Mouse (Mus musculus): ENCODE results near the gene Npy1r.

Gene Npy1r

DNA sequence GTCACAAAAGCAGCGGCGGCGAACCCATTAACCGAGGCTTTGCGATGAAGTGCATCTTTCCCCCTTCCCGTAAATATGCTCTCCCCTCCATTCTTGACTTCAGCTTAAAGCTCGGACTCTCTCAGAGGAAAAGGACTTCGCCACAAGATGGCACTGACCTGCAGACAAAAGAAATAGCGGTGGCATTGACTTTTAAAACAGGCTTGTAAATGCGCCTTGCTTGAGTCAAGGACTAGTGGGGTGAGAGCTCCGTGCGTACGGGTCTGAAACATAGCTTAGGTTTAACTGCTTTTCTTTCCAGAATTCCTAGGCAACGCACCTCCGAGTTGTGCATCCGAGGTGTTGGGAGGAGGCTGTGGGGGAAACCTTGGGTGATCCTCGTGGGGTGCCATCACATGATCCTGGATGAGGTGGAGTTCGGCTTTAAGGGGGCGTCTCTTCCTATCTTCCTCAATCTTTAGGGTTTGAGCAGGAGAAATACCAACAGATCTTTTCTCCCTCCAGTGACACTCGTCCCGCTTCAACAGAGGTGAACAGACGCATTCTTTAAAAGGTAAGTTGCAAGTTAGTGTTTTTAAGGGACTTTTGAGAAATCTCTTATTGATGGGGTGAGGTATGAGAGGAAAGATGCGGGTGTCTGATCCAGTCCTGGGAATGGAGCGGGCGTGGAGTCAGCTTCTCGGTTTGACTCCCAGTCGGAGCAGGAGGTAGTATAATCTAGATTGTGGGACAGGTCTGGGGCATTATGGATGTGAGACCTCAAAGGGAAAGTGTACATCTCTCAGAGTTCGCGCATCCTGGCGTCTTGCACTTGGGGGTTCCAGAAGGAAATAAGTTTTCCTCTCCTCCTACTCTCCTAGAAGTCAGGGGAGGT lies at the start of gene Npy1r:
Gene Npy1r (plus strand): TSS at position 223 of the 874 bp plus-strand sequence.
- DNase-seq (ENCODE audit: low spot score in 2 of 2), result no peak

DNA sequence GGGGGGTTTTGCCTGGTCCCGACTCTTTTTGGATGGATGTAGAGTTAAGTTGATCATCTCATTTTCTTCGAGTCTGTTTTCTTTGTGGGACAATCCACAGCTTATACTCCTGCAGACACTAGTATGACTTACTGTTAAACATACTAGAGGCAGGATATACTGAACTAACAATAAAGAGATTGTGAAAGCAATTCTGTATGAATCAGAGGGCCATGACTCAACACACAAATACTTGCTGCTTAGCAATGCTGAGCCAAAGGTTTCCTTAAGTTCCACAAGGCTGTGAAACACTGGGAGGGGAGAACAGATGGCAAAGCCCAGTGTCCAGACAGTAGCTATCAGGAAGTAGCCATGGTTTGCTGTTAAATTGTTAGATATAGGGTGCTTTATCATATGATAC lies 15.7 kb upstream of the Npy1r start:
- no peak for DNase-seq (ENCODE audit: low spot score in 2 of 2)

DNA sequence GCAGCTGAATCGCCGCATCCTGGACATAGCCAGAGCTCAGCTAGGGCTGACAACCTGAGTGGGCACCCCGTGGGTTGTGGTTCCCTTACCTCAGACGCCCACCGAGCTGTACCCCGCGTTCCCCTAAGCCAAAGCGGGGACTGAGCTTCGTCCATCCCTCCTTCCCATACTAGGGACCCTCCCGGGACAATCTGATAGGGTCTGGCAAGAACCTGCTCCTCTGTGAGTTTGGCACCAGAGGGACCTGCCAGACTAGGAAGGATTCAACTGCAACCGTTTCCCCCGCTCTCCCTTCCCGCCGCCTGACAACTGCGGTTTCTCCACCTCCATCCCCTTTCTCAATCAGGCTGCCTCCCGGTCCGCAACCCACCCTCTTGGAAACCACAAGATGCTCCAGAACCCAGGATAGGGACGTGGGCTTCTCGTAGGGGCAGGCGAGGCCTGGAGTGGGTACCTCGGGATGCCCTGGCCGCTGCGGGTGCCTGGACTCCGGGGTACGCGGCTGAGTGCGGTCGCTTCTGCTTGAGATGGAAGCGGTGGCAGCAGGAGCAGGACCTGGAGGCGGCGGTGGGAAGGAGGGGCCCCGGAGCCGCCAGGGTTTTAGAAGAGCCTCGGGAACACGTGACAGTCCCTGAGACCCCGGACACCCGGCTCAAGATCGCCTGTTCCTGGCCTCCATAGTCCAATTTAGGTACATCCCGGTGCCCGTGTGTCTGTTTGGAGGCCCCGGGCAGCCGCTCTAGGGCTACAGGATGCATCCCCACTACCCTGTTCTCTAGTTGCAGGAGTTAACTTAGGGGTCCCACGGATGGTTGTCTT lies 9.3 kb upstream of the Npy1r start, which contains the start of gene Npy5r:
Gene Npy5r (minus strand): TSS at position 618 of the 819 bp plus-strand sequence.
- no peak for DNase-seq (ENCODE audit: low spot score in 2 of 2)

DNA sequence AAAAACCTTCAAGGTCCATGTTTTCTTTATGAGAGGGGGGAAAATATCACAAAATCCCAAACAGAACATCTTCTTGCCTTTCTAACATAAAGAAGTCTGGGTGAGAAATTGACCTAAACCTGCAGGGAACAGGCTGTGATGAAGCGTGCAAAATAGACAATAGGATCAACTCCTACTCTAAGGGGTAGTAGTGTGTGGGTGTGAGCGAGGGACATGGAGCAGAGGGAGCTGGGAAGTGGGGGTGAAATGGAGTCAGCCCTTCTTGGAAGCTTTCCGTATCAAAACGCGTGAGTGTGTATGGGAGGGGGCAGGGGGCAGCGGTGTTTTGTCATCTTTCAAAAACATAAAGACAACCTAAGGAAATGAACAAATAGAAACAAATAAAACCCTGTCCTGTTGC lies 8.6 kb upstream of the Npy1r start:
- no peak for DNase-seq (ENCODE audit: low spot score in 2 of 2)

DNA sequence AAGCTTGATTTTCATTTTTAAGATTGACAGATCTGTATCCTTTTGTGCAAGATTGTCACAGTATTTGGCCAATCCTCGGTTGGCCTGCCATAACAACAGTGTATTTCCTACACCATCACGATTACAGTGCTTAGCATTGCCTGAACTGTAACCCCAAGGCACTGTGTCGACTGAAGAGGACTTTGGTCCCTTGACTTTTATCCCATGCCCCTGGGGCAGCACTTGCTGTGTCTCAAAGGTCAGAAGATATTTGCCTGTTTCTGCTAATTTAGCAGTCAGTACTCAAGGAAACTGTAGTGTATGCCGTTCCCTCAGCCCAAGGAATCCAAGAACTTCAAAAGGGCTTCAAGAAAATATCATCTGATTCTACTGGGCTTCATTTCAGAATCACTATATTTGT lies 8.2 kb upstream of the Npy1r start:
- DNase-seq (ENCODE audit: low spot score in 2 of 2), result no peak

DNA sequence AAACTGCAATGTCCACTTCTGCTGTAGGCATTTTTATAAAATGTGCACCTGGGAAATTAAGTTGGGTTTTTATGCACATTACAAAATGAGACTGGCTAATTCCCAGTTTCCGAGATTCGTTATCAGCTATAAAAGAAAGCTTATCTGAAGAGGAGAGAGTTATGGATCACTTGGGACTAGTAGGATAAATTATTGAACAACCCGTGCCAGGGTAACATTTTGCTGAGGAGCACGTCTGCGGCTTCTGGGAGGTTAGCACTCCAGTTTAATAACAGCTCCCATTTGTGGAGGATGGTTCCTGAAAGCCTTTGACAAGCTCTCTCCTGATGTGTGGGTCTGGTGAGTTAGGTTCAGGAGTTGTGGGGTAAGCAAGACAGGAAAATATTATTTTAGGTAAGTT lies 6.6 kb upstream of the Npy1r start:
- DNase-seq (ENCODE audit: low spot score in 2 of 2), result no peak

DNA sequence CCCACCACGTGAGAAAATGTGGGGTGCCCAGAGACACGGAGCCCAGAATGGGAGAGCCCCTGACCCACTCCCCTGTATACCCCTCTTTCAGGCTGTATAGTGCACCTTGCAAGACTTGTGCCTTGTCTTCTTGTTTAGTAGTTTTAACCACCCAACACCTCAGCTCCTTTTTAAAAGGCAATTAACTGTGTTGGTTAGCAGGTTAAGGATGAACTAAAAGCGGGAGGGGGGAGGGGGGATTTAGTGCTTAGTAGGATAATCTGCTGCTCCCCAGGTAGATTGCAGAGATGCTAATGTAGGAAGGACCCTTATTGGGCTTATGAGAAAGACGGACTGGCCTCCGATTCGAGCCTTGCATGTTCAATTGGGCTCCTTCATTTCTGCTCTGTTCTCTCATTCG lies 1.0 kb downstream of the Npy1r start:
- no peak for DNase-seq (ENCODE audit: low spot score in 2 of 2)

DNA sequence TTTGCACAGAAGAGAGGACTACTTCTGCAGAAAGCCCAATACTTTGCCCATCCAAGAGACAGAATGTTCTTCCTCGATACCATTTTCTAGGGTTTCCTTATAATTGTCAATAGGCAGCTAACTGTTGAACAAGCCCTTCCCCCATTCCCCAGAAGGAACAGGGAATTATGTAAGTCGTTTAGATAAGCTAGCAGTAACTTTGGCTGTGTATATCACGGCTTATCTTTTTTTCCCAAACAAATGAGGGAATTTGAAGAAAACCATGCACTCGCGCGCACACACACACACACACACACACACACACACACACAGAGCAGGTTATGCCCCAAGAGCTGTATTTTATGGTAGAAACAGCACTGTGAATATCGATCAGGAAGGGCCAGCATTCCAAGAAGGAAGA lies 1.8 kb downstream of the Npy1r start:
- no peak for DNase-seq (ENCODE audit: low spot score in 2 of 2)

DNA sequence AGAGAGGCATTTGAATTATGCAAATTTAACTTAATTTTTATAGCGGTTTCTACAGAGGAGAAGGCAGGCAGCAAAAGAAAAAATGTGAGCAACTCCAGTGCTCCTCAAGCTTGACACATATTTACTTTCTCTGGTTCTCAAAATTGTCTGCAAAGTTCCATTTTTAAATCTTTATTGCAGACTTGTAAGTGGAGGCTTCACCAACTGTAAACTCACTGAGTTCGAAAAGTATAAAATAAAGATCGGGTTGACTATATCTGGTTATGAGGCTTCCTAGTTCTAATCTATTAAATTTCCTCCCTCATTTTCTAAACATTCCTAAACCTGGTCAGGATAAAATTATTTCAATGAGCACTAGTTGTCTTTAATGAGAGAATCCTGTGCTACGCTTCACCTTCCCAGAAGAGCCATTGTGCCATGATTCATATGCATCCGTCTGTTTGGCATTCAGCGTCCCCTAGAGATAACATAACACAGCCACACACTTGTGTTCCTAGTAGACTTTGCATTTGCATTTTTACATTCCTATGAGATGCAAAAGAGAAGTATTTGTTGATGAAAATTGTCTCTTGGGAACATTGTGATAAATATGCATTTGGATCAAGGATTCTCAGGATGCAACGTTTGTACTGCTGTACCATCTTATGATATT lies 17.5 kb downstream of the Npy1r start:
- no peak for DNase-seq (ENCODE audit: low spot score in 2 of 2)

DNA sequence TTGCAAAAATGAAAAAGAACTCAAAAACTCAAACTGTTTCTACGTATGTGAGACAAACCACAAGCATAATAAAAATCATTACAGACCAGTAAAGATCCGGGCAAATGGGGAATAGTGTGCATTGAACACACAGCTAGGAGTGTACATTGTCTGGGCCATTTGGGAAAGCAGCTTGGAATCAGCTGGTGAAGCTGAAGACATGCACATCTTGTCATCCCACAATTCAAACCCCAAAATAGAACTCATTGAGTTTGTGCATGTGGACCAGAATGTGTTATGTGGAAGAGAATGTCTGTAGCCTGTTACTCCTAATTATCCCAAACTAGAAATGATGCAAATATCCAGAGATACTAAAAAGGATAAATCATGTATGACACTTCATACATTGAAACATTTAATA lies 25.8 kb downstream of the Npy1r start:
- DNase-seq (ENCODE audit: low spot score in 2 of 2), result no peak

DNA sequence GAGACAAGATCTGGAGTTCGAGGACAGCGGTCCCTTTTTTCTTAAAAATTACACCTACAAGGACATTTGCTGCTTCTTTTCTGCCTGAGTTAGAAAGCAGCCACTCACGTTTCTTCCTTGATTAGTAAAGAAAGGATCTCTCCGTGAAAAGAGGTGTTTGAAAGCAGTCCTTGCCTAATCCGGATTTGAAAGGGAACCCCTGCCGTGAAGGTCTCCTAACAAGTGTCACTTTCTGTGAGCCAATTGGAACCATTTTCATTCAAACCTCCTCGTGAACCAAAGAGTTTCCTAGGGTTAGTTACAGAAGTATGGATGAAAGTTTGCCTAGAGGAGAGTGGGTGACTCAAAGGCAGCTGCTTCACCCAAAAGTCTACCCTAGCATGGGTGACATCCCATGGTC lies 32.5 kb downstream of the Npy1r start:
- no peak for DNase-seq (ENCODE audit: low spot score in 2 of 2)

DNA sequence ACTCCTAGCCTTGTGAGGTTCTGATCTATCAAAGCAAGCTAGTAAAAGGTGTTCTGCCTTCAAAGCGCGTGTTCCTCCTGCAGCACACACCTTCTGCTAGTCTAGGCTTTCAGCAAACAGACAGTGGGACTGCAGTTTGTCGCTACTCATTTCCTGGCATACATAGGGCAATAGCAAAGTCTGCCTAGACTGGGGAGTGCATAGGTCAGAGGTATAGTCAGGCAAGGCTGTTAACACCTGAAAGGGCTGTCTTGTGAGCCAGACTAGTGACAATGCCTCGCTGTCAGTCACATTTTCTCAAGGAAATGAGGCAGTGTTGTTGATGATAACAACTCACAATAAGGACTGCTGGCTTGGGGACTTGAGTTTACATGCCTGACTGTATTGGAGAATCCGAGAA lies 35.0 kb downstream of the Npy1r start:
- DNase-seq (ENCODE audit: low spot score in 2 of 2), result no peak

DNA sequence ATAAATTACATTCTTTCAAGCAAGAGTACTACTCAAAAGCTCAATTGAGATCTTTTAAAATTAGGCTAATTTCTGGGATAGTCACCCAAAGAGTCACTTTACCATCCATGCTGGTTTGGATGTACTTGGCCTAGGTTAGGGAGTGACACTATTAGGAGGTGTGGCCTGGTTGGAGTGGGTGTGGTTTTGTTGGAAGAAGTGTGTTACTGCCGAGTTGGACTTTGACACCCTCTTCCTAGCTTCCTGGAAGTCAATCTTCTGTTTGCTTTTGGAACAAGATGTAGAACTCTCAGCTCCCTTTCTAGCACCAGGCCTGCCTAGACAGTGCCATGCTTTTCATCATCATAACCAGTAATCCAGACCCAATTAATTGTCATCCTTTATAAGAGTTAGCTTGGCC lies 45.4 kb downstream of the Npy1r start:
- no peak for DNase-seq (ENCODE audit: low spot score in 2 of 2)

DNA sequence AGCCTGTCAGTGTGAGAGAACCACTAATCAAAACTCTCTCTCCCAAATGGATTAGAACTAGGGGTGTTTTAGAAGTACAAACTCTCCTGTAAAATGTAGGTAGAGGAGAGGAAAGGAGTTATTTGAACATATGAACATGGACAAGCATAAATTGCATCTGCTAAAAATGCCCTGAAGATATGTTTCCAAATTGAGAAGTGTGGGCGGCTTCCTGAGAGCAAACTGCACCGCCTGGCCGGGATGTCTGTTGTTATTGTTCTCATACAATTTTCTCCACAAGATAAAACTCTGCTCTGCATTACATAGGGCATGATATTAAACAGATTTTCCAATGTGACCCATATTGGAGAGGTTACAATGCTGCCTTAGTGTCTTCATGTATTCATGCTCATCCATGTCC lies 48.6 kb downstream of the Npy1r start:
- no peak for DNase-seq (ENCODE audit: low spot score in 2 of 2)

DNA sequence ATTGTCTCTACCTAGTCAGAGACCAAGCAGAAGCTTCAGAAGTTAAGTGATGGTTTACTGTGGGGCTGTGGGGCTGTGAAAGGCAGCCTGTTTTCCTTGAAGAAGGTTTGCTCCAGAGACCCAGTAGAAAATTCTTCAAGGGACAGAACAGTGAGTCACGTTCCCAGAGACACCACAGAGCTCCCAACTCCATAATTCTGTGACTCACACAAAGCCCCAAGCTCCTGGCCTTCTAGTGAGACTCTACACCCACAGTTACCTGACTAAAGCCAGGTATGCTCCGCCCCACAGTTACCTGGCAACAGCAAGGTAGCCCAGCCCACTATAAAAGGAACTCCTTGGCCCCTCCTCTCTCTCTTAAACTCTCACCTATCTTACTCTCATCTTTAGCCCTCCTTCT lies 54.6 kb downstream of the Npy1r start:
- no peak for DNase-seq (ENCODE audit: low spot score in 2 of 2)

DNA sequence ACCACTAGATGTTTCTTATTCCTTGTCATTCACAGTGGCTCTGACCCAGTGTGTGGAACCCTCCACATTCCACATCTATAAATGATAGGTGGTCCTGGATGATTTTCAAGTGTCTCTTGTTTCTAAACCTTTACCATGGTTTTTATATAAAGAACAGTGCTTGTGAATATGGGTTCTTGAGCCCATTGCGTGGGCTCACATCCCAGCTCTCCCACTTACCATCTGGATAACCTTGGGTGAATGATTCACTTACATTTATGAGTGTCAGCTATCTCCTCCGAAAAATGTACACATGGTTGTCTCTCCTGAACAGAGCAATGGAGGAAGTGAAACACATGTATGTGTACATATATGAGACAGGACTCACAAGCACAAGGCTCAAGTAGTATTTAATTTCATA lies 59.2 kb downstream of the Npy1r start:
- no peak for DNase-seq (ENCODE audit: low spot score in 2 of 2)

Measured in urinary bladder, postnatal 4 days (tissue).